Mouse (Mus musculus) heart, embryonic 14.5 days (tissue): ENCODE results near the gene Anxa6. TPM values are rescaled to one million over a fixed set of nuclear protein-coding genes. Genes with fewer than 3 reads are reported as not detected.

ENCODE experiments used
- ATAC-seq: fragments of 200-750 bp; cut with Nextera tagmentation; 2 replicates; pipeline ENCODE4 v1.8.0; 2017; ENCODE audit warnings: low read depth, moderate TSS enrichment; ENCODE audit not compliant: insufficient number of reproducible peaks, insufficient read depth, low FRiP score
- H3K27ac ChIP-seq, 2 experiments: fragments of 200-500 bp in 1 of 2; fragments of 300-500 bp in 1 of 2; sonication (generic) in 1 of 2; replicated peaks in 1 of 2; 2 replicates each; pipeline ENCODE4 v1.5.1; 2012 to 2014; ENCODE audit warnings: low read depth in 2 of 2, low read length in 2 of 2, control low read depth in 1 of 2, mild to moderate bottlenecking in 1 of 2, mixed read lengths in 1 of 2; ENCODE audit not compliant: control insufficient read depth in 1 of 2, insufficient read depth in 1 of 2
- H3K27me3 ChIP-seq: fragments of 300-500 bp; sonication (generic); 2 replicates; pipeline ENCODE4 v1.6.1; 2014; ENCODE audit warnings: mild to moderate bottlenecking, low read length, control low read depth; ENCODE audit not compliant: control insufficient read depth, insufficient read depth
- H3K36me3 ChIP-seq: fragments of 300-500 bp; sonication (generic); 2 replicates; pipeline ENCODE4 v1.6.1; 2014; ENCODE audit warnings: mild to moderate bottlenecking, control low read depth, low read length, mixed read lengths; ENCODE audit not compliant: control insufficient read depth, insufficient read depth
- H3K4me1 ChIP-seq, 2 experiments: fragments of 200-500 bp in 1 of 2; fragments of 300-500 bp in 1 of 2; sonication (generic) in 1 of 2; 2 replicates each; pipeline ENCODE4 v1.6.1; 2012 to 2014; ENCODE audit warnings: low read length in 2 of 2, control low read depth in 1 of 2, mixed read lengths in 1 of 2; ENCODE audit not compliant: control insufficient read depth in 2 of 2, insufficient read depth in 2 of 2
- H3K4me2 ChIP-seq: fragments of 300-500 bp; sonication (generic); 2 replicates; pipeline ENCODE4 v1.6.1; 2014; ENCODE audit warnings: mild to moderate bottlenecking, low read length
- H3K4me3 ChIP-seq, 2 experiments: fragments of 200-500 bp in 1 of 2; fragments of 300-500 bp in 1 of 2; sonication (generic) in 1 of 2; 2 replicates each; pipeline ENCODE4 v1.5.1; 2012 to 2014; ENCODE audit warnings: low read length in 2 of 2, mild to moderate bottlenecking in 2 of 2, control low read depth in 1 of 2, low read depth in 1 of 2, moderate library complexity in 1 of 2; ENCODE audit not compliant: control insufficient read depth in 1 of 2, insufficient read depth in 1 of 2
- H3K9ac ChIP-seq: fragments of 300-500 bp; sonication (generic); 2 replicates; pipeline ENCODE4 v1.6.1; 2014; ENCODE audit warnings: mild to moderate bottlenecking, low read length
- H3K9me3 ChIP-seq: fragments of 300-500 bp; sonication (generic); 2 replicates; pipeline ENCODE4 v1.6.1; 2016; ENCODE audit warnings: low read length, control low read depth; ENCODE audit not compliant: control insufficient read depth
- WGBS: fragments of 180-500 bp; shearing (Covaris S2); extraction: QIAGEN DNeasy Blood & Tissue Kit; methylation state at CpG from one replicate; pipeline ENCODE4 v1.1.7; 2014; 5-methylcytosine and 5-hydroxymethylcytosine counted together
- polyA plus RNA-seq: library from polyadenylated mRNA; unstranded; fragments of >200 nt; fragmentation: Nextera tagmentation; extraction: Ambion mirVana; gene quantifications from 2 replicates; pipeline ENCODE4 v1.2.1, GENCODE M21; 2014

Anxa6 gene
- polyA plus RNA-seq, 1 experiment from 2014 or later = 369 TPM

DNA sequence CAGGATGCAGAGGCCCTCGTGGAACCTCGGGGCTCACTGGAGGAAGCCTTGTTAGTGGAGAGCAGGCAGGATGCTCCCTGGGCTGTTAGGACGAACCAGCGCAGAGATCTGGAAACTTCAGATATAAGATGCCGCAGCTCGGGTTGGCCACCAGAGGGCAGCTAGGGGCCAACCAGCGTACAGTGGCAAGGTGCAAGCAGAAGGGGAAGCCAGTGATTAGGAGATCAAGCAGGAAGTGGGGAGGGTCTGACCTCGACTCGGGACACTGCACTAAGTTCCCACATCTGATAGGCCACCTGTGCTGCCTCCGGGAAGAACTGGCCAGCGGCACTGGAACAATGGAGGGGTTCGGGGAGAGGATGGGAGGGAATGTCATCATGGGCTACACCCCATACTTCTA is 35.0 kb downstream of the Anxa6 start:
- H3K9ac ChIP-seq = no peak overlapping the region
- H3K36me3 ChIP-seq = peaks cover 95% of the 10 kb centered on the region
- H3K4me1 ChIP-seq = peaks cover 6 to 27% of the 10 kb centered on the region in 2 experiments; a peak in 3 of 4 replicates
- peak overlapping the region; percentile 42 to 68 for H3K27ac ChIP-seq
- no peak overlapping the region for H3K4me3 ChIP-seq
- 4% methylated on average over 12 of the region's 12 CpGs for WGBS
- H3K4me2 ChIP-seq = no peak overlapping the region
- no peaks in the 10 kb centered on the region for H3K27me3 ChIP-seq
- peaks cover 4% of the 10 kb centered on the region for H3K9me3 ChIP-seq
- peak; percentile 37; the same call in 1 of the 2 replicates for ATAC-seq

DNA sequence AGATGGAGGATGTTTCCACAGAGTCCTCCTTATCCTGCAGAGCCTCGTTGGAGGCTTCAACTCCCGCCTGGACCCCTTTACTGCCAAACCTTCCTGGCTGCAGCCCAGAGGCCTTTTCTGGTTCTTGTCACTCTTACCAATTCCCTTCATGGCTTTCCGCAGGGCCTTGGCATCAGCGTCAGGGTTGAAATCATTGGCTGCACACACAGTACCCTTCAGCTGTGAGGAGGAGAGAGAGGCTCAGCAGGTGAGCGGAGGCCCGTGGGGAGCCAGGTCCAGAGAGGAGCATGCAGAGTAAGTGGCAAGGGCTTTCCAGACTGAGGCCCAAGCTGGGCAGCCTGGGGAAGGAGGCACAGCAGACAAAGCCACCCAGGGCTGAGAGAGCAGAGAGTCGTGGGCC is 37.1 kb downstream of the Anxa6 start:
- H3K36me3 ChIP-seq = peaks cover 98% of the 10 kb centered on the region
- H3K4me1 ChIP-seq = peaks cover 6 to 27% of the 10 kb centered on the region in 2 experiments; a peak in 3 of 4 replicates
- 0 out of 4 replicates have a peak overlapping the region, but pooled peaks of 1 of the 2 experiments have one; percentile 41 for H3K27ac ChIP-seq
- no peaks in the 10 kb centered on the region for H3K27me3 ChIP-seq
- no peak for ATAC-seq
- H3K9ac ChIP-seq = no peak overlapping the region
- H3K9me3 ChIP-seq = peaks cover 4% of the 10 kb centered on the region
- WGBS = 58% methylated on average over 7 of the region's 7 CpGs
- H3K4me3 ChIP-seq = no peak overlapping the region
- H3K4me2 ChIP-seq = no peak overlapping the region

DNA sequence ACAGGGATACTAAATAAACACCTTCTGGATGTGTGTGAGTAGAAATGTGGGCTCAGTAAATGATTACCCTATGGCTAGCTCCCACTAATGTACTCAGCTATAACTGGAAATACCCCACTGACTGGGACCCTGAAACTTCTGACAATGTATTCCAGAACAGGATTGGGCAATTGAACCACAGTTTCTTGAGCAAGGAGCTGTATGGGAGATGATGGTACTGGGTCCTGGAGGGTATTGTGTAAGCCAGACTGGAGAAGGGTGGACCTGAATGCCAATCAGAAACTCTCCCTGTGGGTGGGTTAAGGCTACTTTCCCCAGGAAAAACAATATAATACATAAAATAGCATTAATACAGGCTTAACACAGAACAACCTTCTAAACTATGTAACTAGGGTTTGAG is 43.3 kb downstream of the Anxa6 start:
- Histone ChIP-seq H3K27ac (no peak overlapping the region), H3K4me1 (no peaks in the 10 kb centered on the region), H3K4me3 (no peak overlapping the region), H3K27me3 (no peaks in the 10 kb centered on the region), H3K36me3 (peaks cover 100% of the 10 kb centered on the region), H3K9me3 (no peaks in the 10 kb centered on the region), H3K4me2 (no peak overlapping the region), H3K9ac (no peak overlapping the region)
- ATAC-seq = no peak

DNA sequence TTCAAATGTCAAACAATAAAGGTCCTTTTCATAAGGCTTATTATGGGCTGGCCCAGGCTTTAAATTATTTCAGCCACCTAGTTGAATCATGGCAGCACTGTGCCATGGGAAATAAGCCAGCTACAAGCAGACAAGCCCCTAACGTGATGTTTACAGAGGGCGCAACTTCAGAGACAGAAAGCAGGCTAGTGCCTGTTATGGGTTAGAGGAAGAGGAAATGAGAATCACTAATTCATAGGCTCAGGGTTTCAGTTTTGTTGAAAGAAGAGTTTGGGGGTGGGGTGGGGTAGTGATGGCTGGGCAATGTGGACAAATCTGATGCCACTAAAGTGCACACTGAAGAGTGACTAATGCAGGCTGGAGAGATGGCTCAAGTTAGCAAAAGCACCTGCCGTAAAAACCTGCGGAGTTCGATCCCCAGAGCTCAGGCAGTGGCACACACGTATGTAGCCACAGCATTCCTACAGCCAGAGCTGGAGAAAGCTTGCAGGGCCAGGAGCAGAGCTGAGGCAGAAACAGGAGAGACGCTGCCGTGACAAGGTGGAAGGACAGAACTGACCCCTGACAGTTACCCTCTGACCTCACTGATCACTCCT is 44.4 kb downstream of the Anxa6 start:
- Histone ChIP-seq H3K36me3 (peaks cover 97% of the 10 kb centered on the region), H3K27me3 (no peaks in the 10 kb centered on the region), H3K4me2 (no peak overlapping the region), H3K9ac (no peak overlapping the region), H3K4me1 (peaks cover 0 to 2% of the 10 kb centered on the region in 2 experiments; a peak in 2 of 4 replicates), H3K4me3 (no peak overlapping the region), H3K9me3 (no peaks in the 10 kb centered on the region), H3K27ac (no peak overlapping the region)
- 86% methylated on average over 8 of the region's 8 CpGs for WGBS
- no peak for ATAC-seq

DNA sequence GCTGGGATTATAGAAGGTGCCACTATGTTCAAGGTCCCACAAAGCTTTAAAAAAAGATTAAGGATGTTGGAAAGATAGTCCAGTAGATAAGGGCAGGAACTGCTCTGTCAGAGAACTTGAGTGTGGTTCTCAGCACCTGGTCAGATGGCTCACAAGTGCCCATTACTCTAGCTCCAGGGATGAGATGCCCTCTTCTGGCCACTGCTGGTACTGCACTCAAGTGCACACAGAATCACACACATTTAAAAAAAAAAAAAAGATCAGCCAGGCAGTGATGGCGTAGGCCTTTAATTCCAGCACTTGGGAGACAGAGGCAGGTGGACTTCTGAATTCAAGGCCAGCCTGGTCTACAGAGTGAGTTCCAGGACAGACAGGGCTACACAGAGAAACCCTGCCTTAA is 45.3 kb downstream of the Anxa6 start:
- Histone ChIP-seq H3K9ac (no peak overlapping the region), H3K27me3 (no peaks in the 10 kb centered on the region), H3K9me3 (no peaks in the 10 kb centered on the region), H3K36me3 (peaks cover 97% of the 10 kb centered on the region), H3K27ac (no peak overlapping the region), H3K4me1 (peaks cover 0 to 5% of the 10 kb centered on the region in 2 experiments; a peak in 2 of 4 replicates), H3K4me3 (no peak overlapping the region), H3K4me2 (no peak overlapping the region)
- 95% methylated on average over 1 of the region's 1 CpGs for WGBS
- no peak for ATAC-seq

DNA sequence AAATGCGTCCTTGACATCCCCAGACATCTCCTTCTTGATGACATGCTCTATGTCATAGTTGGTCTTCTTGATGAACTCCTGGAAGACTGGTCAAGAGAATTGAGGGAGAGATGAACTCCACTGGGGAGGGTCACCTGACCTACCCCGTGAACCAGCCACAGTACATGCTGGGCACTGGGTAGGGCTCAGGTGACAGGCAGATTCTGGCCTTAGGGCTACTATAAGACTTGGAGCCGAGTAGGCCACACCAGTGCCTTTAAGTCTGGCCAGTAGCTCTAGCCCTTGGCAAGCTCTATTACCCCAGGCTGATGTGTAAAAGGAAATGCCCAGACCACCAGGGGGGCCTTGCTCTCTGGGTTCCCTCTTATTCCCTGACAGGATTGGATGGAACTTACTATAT is 48.2 kb downstream of the Anxa6 start:
- H3K27me3 ChIP-seq = no peaks in the 10 kb centered on the region
- 72% methylated on average over 3 of the region's 3 CpGs for whole genome bisulfite sequencing
- H3K9ac ChIP-seq = no peak overlapping the region
- no peaks in the 10 kb centered on the region for H3K9me3 ChIP-seq
- no peak for ATAC-seq
- H3K36me3 ChIP-seq = peaks cover 97% of the 10 kb centered on the region
- H3K27ac ChIP-seq = no peak overlapping the region
- H3K4me2 ChIP-seq = no peak overlapping the region
- H3K4me1 ChIP-seq = peaks cover 0 to 5% of the 10 kb centered on the region in 2 experiments; a peak in 2 of 4 replicates
- H3K4me3 ChIP-seq = no peak overlapping the region

DNA sequence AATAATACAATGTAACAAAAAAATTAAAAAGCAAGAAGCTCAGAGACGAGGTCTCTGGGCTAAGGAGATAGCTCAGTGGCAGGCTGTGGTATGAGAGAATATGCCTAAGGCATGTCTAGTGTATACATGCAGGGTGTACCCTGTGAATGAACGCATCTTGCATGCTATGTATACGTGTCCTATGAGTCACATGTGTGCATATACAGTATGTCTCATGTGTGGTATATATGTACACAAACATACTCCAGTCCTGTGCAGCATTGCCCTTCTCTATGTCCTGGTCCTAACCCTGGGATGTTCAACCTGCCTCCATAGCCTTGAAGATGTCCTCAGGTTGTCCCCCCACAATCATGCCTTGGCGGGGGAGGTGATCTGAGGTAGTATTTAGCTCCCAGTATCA is 48.7 kb downstream of the Anxa6 start:
- Histone ChIP-seq H3K36me3 (peaks cover 97% of the 10 kb centered on the region), H3K9ac (no peak overlapping the region), H3K9me3 (no peaks in the 10 kb centered on the region), H3K4me2 (no peak overlapping the region), H3K27ac (no peak overlapping the region), H3K27me3 (no peaks in the 10 kb centered on the region), H3K4me1 (peaks cover 0 to 5% of the 10 kb centered on the region in 2 experiments; a peak in 2 of 4 replicates), H3K4me3 (no peak overlapping the region)
- WGBS = 54% methylated on average over 4 of the region's 4 CpGs
- no peak for ATAC-seq

- H3K27ac ChIP-seq = no peak overlapping the region
- H3K27me3 ChIP-seq = no peaks in the 10 kb centered on the region
- no peak overlapping the region for H3K4me2 ChIP-seq
- H3K4me1 ChIP-seq = peaks cover under 1 to 5% of the 10 kb centered on the region in 2 experiments; a peak in 3 of 4 replicates
- peaks cover 97% of the 10 kb centered on the region for H3K36me3 ChIP-seq
- no peaks in the 10 kb centered on the region for H3K9me3 ChIP-seq
- no peak overlapping the region for H3K4me3 ChIP-seq
- H3K9ac ChIP-seq = no peak overlapping the region
- 2% methylated on average over 6 of the region's 6 CpGs for WGBS
- no peak for ATAC-seq
Observed at GRCm38 (mm10) chr11:54984085-54984484, 49.2 kb downstream of the Anxa6 start.
